In the genomic region with DNA sequence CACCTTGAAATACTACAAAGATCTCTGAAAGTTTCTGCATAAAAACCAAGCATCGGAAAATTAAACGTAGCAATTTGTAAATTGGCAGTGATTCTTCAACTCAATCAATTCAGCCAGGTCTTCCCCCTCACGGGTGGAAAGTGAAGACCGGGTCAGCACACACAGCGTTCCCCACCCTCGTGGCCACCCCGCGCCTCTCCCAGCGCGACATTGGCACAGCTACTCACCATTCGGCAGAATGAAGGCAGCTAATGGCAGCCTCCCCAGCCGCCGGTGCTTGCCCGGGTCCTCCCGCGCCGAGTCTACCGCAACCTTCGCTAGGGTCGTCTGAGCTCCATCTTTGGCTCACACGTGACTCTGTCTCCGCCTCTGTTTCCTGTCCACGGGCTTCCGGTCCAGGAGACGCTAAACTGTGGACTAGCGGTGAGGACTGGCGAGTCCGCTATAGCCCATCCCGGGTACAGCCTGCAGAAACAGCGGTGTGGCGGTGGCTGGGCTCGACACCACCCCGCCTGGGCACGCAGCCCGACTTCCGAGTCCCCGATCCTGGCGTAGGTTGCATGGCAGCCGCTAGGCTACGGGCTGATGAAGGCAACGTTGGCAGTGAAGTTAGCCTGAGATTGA, we compare ENCODE assay signal across 8 mouse cellular contexts. TPM values are rescaled to one million over a fixed set of nuclear protein-coding genes. Genes with fewer than 3 reads are reported as not detected.
A peak's percentile ranks its signal among the peaks of the same experiment; 100 is the strongest.
DNase-seq lines count a peak whose midpoint lies in the region; ATAC-seq and TF ChIP-seq lines count a peak whose summit lies in the region.

Gene Tmem126a (minus strand): TSS at position 385 of the 624 bp plus-strand sequence.

- peak within 1 kb of the TSS; percentile 61 for H3K9ac ChIP-seq in lung, embryonic 14.5 days

- no peak; the same call in none of the 2 replicates for TF ChIP-seq POLR2A in olfactory bulb, adult 2 months (IDR thresholded peaks at IDR 0.05; ENCODE audit: insufficient read depth, low read depth, low read length)
- peak; percentile 65; the same call in 1 of the 2 replicates for TF ChIP-seq POLR2A in thymus, adult 2 months (IDR thresholded peaks at IDR 0.05; ENCODE audit: control insufficient read depth, extremely low read depth, insufficient read depth, low read length, poor library complexity)

- ATAC-seq in frontal cortex, adult (ENCODE audit: low TSS enrichment): peak; percentile 89
- peak; percentile 89 to 92 for ATAC-seq in hematopoietic stem cell, adult 5-6 weeks (replicated peaks in 1 of 2; ENCODE audit: insufficient read depth in 1 of 2, low FRiP score in 2 of 2, low TSS enrichment in 1 of 2, low read depth in 1 of 2, poor library complexity in 2 of 2, severe bottlenecking in 2 of 2)
- peak; percentile 98 for ATAC-seq in lung, embryonic 14.5 days (ENCODE audit: insufficient read depth)

- peaks cover 19% of the 10 kb centered on the region for H3K36me3 ChIP-seq in lung, embryonic 14.5 days (ENCODE audit: insufficient read depth)
- peaks cover 5% of the 10 kb centered on the region; the same call in 1 of the 2 replicates for H3K36me3 ChIP-seq in thymus, adult 2 months (ENCODE audit: control insufficient read depth, insufficient read depth, low read length)

- peak; percentile 60 for TF ChIP-seq CTCF in lung, embryonic 14.5 days (IDR thresholded peaks at IDR 0.05; ENCODE audit: low read depth)
- TF ChIP-seq CTCF in olfactory bulb, adult 2 months (IDR thresholded peaks at IDR 0.05; ENCODE audit: insufficient read depth, low read depth, low read length): peak; percentile 60
- peak; percentile 65; the same call in 1 of the 2 replicates for TF ChIP-seq CTCF in thymus, adult 2 months (IDR thresholded peaks at IDR 0.05; ENCODE audit: borderline replicate concordance, control insufficient read depth, extremely low read depth, insufficient read depth, low read length, poor library complexity)

- H3K27me3 ChIP-seq in lung, embryonic 14.5 days (ENCODE audit: insufficient read depth, low read length): no peaks in the 10 kb centered on the region
- no peaks in the 10 kb centered on the region for H3K27me3 ChIP-seq in thymus, adult 2 months (ENCODE audit: control insufficient read depth, insufficient read depth, low read length)

- peak within 1 kb of the TSS; percentile 83 for H3K27ac ChIP-seq in lung, embryonic 14.5 days (ENCODE audit: low read depth)
- H3K27ac ChIP-seq in olfactory bulb, adult 2 months (ENCODE audit: insufficient read depth, low read depth, low read length): peak within 1 kb of the TSS; percentile 72
- H3K27ac ChIP-seq in thymus, adult 2 months (ENCODE audit: control insufficient read depth, insufficient read depth, low read length): no peak within 1 kb of the TSS

- no peaks in the 10 kb centered on the region for H3K9me3 ChIP-seq in lung, embryonic 14.5 days (ENCODE audit: low read depth, low read length)

- no peaks in the 10 kb centered on the region for H3K4me1 ChIP-seq in lung, embryonic 14.5 days (ENCODE audit: insufficient read depth)
- H3K4me1 ChIP-seq in olfactory bulb, adult 2 months (ENCODE audit: control insufficient read depth, insufficient read depth, low read length): peaks cover 3% of the 10 kb centered on the region; the same call in 1 of the 2 replicates
- peaks cover 4% of the 10 kb centered on the region; the same call in 1 of the 2 replicates for H3K4me1 ChIP-seq in thymus, adult 2 months (replicated peaks; ENCODE audit: control insufficient read depth, insufficient read depth, low read length)

- WGBS in lung, embryonic 14.5 days: under 1% methylated on average over 41 of the region's 41 CpGs
- whole genome bisulfite sequencing in olfactory bulb, adult 2 months: under 1% methylated on average over 41 of the region's 41 CpGs
- under 1% methylated on average over 41 of the region's 41 CpGs for WGBS in thymus, adult 2 months

- H3K4me2 ChIP-seq in lung, embryonic 14.5 days: peak within 1 kb of the TSS; percentile 76

- peak; percentile 92 for DNase-seq in Muller cell, postnatal 12 days (ENCODE audit: inconsistent ontology term)
- peak; percentile 86 for DNase-seq in cerebellum, adult 9-10 months
- peak; percentile 77 to 80 for DNase-seq in layer of hippocampus, adult 8-10 months (ENCODE audit: low spot score in 2 of 2)
- DNase-seq in lung, embryonic 14.5 days: peak; percentile 93
- peak; percentile 65 for DNase-seq in thymus, adult 2 months

- peak within 1 kb of the TSS; percentile 65 for H3K4me3 ChIP-seq in lung, embryonic 14.5 days (ENCODE audit: low read depth, low read length)
- peak within 1 kb of the TSS; percentile 70 for H3K4me3 ChIP-seq in olfactory bulb, adult 2 months (ENCODE audit: insufficient read depth, low read depth, low read length)
- H3K4me3 ChIP-seq in thymus, adult 2 months (ENCODE audit: control insufficient read depth, insufficient read depth, low read length): peak within 1 kb of the TSS; percentile 77

RNA-seq across cellular contexts. Expression of gene Tmem126a, which starts in this region (rescaled TPM):
- 26.8 and 32.9 TPM in 2 replicates for total RNA-seq in hematopoietic stem cell, adult 5-6 weeks (2017)
- total RNA-seq in layer of hippocampus, adult 8-10 months (2022): 10 to 100 TPM; 37.2 to 53.0 (median 40.9) TPM
- polyA plus RNA-seq in lung, embryonic 14.5 days (2014; fragmentation: Nextera tagmentation; extraction: Ambion mirVana): 105 and 107 TPM in 2 replicates
- not detected in 2 replicates for polyA plus RNA-seq in olfactory bulb, adult 2 months (2012; ENCODE audit: insufficient read depth, insufficient read length, low replicate concordance, missing spikeins)
- 6.9 and 12.8 TPM in 2 replicates for polyA plus RNA-seq in thymus, adult 2 months (2012; rRNA removed)
